Mouse (Mus musculus) adrenal gland, postnatal 14 days (tissue): ENCODE measurements around the gene Lrch4. TPM values are rescaled to one million over a fixed set of nuclear protein-coding genes. Genes with fewer than 3 reads are reported as not detected.
A peak's percentile ranks its signal among the peaks of the same experiment; 100 is the strongest.

Experiments used
- DNase-seq: peaks from one replicate; pipeline ENCODE4 v3.0.0; 2021; ENCODE audit warnings: mixed read lengths
- long read RNA-seq, 2 experiments: library from polyadenylated mRNA; stranded (forward); transcript quantifications; one replicate each; pipeline ENCODE4 v2.0.0; 2021
- total RNA-seq: library from RNA; stranded (reverse); gene quantifications from 2 replicates; pipeline ENCODE4 v1.2.3, GENCODE M21; 2021

Lrch4 gene
- 30.1 and 35.9 TPM in 2 replicates for total RNA-seq
- long read RNA-seq, experiment 1, transcript Lrch4-201 (18 exons, 3,078 nt), result major isoform, 38 of 57 reads
- long read RNA-seq, experiment 1, transcript Lrch4-204 (18 exons, 2,209 nt), result minor isoform, 6 of 57 reads
- long read RNA-seq, experiment 1, partial matches to known transcripts, result 5 of 57 reads
- long read RNA-seq, experiment 1, other reads (novel, unspliced or antisense), result 8 of 57 reads
- long read RNA-seq, experiment 2, transcript Lrch4-201 (18 exons, 3,078 nt), result major isoform, 17 of 30 reads
- long read RNA-seq, experiment 2, partial matches to known transcripts, result 6 of 30 reads
- long read RNA-seq, experiment 2, other reads (novel, unspliced or antisense), result 5 of 30 reads

DNA sequence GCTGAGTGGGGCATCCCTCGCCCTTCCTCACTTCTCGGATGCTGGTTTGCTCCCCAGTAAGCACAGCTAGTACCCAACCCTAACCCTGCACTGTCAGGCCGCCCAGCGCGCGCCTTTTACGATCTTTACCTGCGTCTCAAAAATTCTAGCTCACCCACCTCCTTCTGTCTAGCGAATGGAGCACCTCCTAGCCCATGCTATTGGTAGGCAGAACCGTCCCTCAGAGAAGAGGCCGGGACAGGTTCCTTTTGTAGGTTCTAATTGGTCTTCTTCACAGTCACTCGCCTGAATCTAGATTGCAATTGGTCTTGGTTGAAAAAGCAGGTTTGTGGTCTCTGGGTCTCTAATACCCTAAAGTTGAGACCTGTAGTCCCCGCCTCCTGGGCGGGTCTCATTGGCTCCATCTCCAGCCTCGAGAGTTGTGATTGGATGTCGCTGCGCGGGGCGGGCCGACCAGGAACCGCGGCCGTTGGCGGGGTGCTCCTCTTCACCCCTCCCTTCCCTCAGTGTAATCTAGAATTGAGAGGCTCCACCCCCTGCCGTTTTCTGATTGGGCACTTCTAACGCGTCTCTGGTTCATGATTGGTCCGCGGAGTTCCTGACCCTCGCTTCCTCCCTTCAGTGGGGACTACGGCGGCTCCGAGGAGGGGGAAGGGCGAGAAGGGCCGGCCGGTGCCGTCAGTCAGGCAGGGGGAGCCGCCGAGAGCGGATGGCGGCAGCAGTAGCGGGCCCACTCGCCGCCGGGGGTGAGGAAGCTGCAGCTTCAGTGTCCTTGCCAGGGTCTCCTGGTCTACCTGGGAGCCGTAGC lies at the start of gene Lrch4, which contains the start of the genes Fbxo24 and Gm20605:
Gene Lrch4, plus strand, starts transcription at position 624 of the 808 bp plus-strand sequence.
Gene Fbxo24, minus strand, starts transcription at position 505 of the 808 bp plus-strand sequence.
Gene Gm20605, plus strand, starts transcription at position 678 of the 808 bp plus-strand sequence.
- peak; percentile 99 for DNase-seq

GRCm38 (mm10) chr5:137580246-137580645 lies 48.7 kb upstream of the Lrch4 start:
- DNase-seq, result peak; percentile 17

- DNase-seq, result no peak
These were observed 46.2 kb upstream of the Lrch4 start for GRCm38 (mm10) chr5:137582702-137583101.

DNA sequence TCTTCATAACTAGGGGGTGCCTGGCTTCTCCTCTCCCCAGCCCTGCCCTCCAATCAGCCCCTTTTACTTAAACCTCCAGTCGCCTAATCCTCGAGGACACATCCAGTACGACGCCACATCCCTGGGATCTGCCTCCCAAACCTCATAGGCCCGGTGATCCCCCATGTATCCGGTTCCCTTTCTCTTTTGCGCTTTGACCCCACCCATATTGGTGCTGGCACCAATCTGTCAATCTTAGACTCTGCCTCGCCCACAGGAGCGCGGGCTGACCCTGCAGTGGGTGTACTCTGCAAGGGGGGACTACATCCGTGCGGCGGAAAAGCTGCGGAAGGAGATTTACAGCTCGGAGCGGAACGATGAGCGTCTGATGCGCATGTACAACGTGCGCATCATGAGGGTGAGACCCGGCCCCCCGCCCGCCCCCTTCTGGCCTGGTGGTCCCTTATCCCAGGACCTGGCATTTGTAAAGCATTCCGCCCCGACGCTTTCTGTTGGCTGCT lies 45.2 kb upstream of the Lrch4 start:
- peak; percentile 43 for DNase-seq

GRCm38 (mm10) chr5:137584976-137585375 lies 43.9 kb upstream of the Lrch4 start:
- peak; percentile 86 for DNase-seq

- no peak for DNase-seq
These were observed 38.4 kb upstream of the Lrch4 start for GRCm38 (mm10) chr5:137590507-137590906.

GRCm38 (mm10) chr5:137595921-137596320 lies 33.0 kb upstream of the Lrch4 start:
- no peak for DNase-seq

DNA sequence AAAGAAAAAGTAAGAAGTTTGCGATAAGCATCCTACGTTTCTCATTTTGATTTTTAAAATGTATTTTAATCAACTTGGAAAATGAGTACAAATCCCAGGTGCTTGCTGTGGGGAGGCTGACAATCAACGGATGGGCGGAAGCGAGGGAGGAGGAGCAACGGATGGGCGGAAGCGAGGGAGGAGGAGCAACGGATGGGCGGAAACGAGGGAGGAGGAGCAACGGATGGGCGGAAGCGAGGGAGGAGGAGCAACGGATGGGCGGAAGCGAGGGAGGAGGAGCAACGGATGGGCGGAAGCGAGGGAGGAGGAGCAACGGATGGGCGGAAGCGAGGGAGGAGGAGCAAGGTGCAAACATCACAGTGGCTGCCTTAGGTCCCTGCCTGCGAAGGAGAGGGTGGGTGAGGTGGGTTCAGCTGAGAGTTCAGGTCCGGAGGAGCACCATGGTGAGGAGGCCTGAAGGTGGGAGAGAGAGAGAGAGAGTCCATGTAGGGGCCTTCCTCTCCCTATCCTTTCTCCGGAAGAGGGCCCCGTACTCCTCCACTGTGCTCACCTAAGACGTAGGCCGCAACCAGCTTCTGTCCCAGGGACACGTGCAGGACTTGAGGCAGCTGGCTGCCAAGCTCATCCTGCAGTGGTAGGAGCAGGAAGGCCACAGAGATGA lies 32.2 kb upstream of the Lrch4 start:
- DNase-seq, result peak; percentile 33

DNA sequence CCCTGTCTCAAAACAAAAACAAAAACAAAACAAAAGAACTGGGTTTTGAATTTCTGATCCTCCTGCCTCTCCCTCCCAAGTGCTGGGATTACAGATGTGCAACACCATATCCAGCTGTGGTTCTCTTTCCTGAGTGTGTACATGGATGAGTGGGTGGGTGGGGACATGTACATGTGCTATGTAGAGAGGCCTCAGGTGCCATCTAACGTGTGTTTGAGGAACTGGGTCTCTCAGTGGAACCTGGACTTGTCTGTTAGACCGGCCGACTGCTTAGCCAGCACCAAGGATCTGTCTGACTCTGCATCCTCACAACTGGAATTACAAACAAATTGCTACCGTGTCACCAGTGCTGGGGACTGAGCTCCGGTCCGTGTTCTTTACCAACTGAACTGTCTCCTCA lies 31.3 kb upstream of the Lrch4 start:
- no peak for DNase-seq

- no peak for DNase-seq
These were observed 30.7 kb upstream of the Lrch4 start for GRCm38 (mm10) chr5:137598100-137598826.

GRCm38 (mm10) chr5:137599600-137599999 lies 29.3 kb upstream of the Lrch4 start:
- DNase-seq, result no peak

DNA sequence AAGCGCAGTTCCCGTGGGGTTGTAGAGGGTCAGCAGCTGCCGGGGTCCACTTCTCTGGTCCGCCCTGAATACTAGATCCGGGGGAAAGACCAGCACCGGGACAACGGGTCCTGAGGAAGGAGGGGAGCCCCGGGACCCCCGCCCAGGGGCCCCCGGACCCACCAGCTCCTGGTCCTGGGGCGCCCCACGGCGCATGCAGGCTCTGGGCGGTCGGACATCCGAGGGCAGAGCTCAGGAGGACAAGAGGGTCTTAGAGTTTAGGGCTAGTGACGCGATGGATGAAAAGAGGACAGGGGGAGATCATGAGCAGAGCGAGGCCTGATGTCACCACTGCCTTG lies 28.7 kb upstream of the Lrch4 start:
- no peak for DNase-seq

DNA sequence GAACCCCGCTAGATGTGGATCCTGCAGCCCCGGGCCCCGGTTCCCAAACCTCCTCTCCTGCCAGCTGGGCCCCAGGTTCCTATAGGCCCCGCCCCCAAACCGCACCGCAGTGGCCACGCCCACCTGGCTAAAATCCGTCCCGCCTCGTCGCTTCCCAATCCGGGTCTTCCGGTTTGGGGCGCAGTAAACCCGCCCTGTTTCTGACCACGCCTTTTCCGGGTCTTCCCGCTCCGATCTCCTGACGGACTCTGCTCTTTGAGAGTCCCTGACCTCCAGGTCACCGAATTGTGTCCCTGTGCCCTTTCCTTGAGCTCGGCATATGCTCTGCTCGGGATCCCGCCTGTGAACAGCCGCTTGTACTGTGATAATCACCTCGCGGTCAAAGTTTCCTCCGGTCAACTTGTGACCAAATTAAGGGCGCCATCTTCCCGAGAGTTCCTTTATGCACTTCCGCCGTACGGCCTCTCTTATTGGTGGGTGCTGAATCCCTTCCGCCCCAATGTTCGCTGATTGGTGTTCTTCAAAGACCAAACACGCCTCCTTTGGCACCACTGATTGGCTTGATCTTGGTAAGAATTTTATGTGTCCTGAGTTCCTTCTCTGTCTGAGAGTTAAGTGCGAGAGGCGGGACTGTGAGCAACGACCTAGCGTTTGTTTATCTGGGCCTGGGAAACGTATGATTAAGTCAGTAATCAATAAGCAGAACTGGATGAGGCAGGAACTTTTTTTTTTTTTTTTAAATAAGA lies 28.1 kb upstream of the Lrch4 start, which contains the start of gene Mospd3:
Gene Mospd3, minus strand, starts transcription at position 440 of the 746 bp plus-strand sequence.
- DNase-seq, result peak; percentile 98

DNA sequence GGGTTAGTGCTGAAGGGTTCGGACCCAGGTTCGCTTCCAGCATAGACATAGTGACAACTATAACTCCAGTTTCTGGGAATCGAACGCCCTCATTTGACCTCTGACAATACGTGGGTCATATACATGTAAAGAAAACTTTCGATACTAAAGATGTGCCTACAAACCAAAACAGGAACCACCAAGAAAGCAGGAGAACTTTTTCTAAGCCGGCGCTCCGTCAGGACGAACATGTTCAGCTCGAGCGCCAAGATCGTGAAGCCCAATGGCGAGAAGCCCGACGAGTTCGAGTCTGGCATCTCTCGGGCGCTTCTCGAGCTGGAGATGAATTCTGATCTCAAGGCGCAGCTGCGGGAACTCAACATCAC lies 27.6 kb upstream of the Lrch4 start:
- DNase-seq, result peak; percentile 49

GRCm38 (mm10) chr5:137607860-137608653 lies 20.9 kb upstream of the Lrch4 start:
- DNase-seq, result no peak

- DNase-seq, result no peak
These were observed 20.2 kb upstream of the Lrch4 start for GRCm38 (mm10) chr5:137608654-137609190.

- DNase-seq, result no peak
These were observed 19.6 kb upstream of the Lrch4 start for GRCm38 (mm10) chr5:137609292-137609691.

DNA sequence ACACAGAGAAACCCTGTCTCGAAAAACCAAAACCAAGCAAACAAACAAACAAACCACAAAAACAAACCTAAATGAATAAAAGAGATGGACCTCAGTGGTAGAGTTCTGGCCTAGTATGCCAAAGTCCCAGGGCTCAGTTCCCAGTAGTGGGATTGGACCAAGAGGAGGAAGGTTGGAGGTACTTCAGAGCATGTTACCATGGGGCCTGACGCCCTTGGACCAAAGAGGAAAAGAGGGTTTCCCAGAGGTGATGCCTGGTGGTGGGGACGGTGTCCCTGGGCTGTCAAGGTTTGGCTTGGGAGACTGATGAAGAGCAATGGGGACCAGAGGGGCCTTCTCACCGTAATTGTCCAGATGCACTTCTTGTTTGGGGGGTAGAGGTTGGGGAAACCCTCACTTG lies 18.9 kb upstream of the Lrch4 start:
- no peak for DNase-seq

DNA sequence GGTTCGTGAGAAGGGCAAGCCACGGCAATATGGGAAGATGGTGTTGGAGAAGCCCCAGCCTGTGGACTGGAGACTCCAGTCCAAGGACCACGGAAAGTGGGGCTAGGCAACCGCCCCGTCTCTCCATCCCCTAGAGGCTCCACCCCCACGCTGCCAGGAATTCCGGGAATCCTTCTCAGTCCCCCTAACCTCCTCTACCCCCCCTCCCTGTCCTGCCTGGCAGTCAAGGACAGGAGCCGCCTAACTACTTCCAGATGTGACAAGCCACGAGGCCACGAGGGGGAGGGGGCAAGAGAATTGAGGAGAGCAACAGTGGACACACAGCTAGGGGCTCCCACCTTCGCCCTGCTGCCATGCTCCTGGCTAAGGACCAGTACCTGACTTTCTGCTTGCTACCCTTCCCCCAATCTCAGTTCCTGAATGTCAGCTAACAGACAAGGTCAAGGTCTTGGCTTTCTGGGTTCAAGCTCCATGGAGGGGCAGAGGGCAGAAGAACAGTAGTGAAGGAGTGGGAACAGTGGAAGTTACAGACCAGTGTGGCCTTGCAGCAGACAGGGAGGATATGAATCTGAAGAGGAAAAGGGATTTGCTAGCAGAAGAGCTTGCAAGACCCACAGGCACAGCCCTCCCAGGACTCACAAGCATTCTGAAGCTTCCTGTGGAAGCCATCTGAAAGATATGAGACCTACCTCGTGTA lies 18.2 kb upstream of the Lrch4 start:
- DNase-seq, result peak; percentile 90
